Mouse (Mus musculus): Measurements from ENCODE around the gene Ppp1r36. TPM values are rescaled to one million over a fixed set of nuclear protein-coding genes. Genes with fewer than 3 reads are reported as not detected.
A peak's percentile ranks its signal among the peaks of the same experiment; 100 is the strongest.

Gene Ppp1r36
- polyA plus RNA-seq, 1 experiment from 2014 or later = 1.8 TPM

DNA sequence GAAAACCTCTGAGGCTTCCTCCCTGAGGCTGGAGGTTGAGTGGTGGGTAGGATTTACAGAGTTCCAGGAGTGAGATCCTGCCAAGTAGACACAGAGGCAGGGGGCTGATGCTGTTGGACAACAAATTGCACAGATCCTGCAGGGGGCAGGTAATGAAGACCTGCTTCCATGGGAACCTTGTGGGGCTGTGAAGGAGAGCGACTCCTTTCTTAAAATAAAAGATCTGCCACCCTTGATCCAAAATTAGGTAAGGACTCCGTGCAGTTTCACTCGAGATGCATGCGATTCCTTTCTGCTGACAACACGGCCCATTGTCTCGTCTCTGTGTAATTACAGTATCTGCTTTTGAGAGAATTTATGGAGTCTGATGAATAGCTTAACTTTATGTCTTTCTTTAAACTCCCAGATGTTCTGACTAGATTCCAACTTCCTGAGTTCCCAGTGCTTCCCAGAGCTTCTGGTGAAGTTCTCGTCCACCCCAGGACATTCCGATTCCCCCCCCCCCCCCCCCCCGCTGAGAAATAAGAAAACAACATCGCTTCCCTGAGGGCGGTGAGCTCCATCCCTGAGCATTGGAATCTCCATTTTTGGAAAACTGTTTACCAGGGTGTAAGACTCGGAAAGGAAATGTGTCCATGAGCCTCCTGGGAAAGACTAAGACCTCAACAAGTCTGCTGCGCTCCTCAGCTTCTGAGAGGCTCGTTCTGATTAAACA is 61.1 kb downstream of the Ppp1r36 start:
- no peaks in the 10 kb centered on the region for H3K36me3 ChIP-seq
- no peak overlapping the region for H3K9ac ChIP-seq
- peak overlapping the region; percentile 43 for H3K4me2 ChIP-seq
- H3K27ac ChIP-seq = peak overlapping the region; percentile 63
- no peaks in the 10 kb centered on the region for H3K9me3 ChIP-seq (replicated peaks)
- H3K4me1 ChIP-seq (replicated peaks) = peaks cover 20% of the 10 kb centered on the region
- no peaks in the 10 kb centered on the region for H3K27me3 ChIP-seq
- no peak for ATAC-seq (replicated peaks; ENCODE audit: insufficient number of reproducible peaks, insufficient read depth, low FRiP score, low read depth)
- WGBS = 17% methylated on average over 14 of the region's 14 CpGs
- 0 out of 2 replicates have a peak overlapping the region, but pooled peaks have one; percentile 10 for H3K4me3 ChIP-seq

DNA sequence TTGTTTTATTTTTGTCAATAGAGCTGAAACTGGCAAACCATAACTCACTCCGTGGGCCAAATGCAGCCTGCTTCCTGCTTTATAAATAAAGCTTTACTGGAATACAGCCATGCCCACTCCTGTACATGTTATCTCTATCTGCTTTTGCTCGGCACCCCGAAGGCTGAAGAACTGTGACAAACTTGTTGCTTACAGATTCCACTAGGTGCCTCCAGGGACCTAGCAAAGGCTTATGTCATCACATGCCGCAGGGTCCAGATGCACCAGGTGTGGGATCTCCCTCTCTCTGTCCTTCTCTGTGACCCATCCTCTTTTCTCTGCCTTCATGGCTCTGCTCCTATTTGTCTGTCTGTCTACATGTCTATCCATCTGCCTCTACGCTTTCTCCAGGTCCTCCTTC is 61.8 kb downstream of the Ppp1r36 start:
- H3K27me3 ChIP-seq = no peaks in the 10 kb centered on the region
- peak overlapping the region; percentile 63 for H3K27ac ChIP-seq
- 29% methylated on average over 5 of the region's 5 CpGs for WGBS
- H3K4me3 ChIP-seq = 0 out of 2 replicates have a peak overlapping the region, but pooled peaks have one; percentile 10
- H3K36me3 ChIP-seq = no peaks in the 10 kb centered on the region
- H3K4me2 ChIP-seq = peak overlapping the region; percentile 43
- H3K4me1 ChIP-seq (replicated peaks) = peaks cover 20% of the 10 kb centered on the region
- H3K9me3 ChIP-seq (replicated peaks) = no peaks in the 10 kb centered on the region
- ATAC-seq (replicated peaks; ENCODE audit: insufficient number of reproducible peaks, insufficient read depth, low FRiP score, low read depth) = peak; percentile 48
- no peak overlapping the region for H3K9ac ChIP-seq

- no peak overlapping the region for H3K9ac ChIP-seq
- H3K4me2 ChIP-seq = no peak overlapping the region
- no peaks in the 10 kb centered on the region for H3K36me3 ChIP-seq
- no peak overlapping the region for H3K4me3 ChIP-seq
- WGBS = 58% methylated on average over 4 of the region's 4 CpGs
- H3K9me3 ChIP-seq (replicated peaks) = no peaks in the 10 kb centered on the region
- no peaks in the 10 kb centered on the region for H3K27me3 ChIP-seq
- H3K4me1 ChIP-seq (replicated peaks) = peaks cover 20% of the 10 kb centered on the region
- peak overlapping the region; percentile 63 for H3K27ac ChIP-seq
- ATAC-seq (replicated peaks; ENCODE audit: insufficient number of reproducible peaks, insufficient read depth, low FRiP score, low read depth) = no peak; the same call in 1 of the 2 replicates
Observed at GRCm38 (mm10) chr12:76479836-76480495, 62.6 kb downstream of the Ppp1r36 start.

- 80% methylated on average over 2 of the region's 2 CpGs for WGBS
- no peak overlapping the region for H3K27ac ChIP-seq
Observed at GRCm38 (mm10) chr12:76482446-76482845, 65.1 kb downstream of the Ppp1r36 start.

GRCm38 (mm10) chr12:76482948-76483347 is 65.6 kb downstream of the Ppp1r36 start:
- ATAC-seq (replicated peaks; ENCODE audit: insufficient number of reproducible peaks, insufficient read depth, low FRiP score, low read depth) = no peak
- no peak overlapping the region for H3K4me3 ChIP-seq
- H3K9ac ChIP-seq = no peak overlapping the region
- no peaks in the 10 kb centered on the region for H3K27me3 ChIP-seq
- H3K4me1 ChIP-seq (replicated peaks) = peaks cover 29% of the 10 kb centered on the region
- 88% methylated on average over 2 of the region's 2 CpGs for WGBS
- no peaks in the 10 kb centered on the region for H3K36me3 ChIP-seq
- H3K9me3 ChIP-seq (replicated peaks) = no peaks in the 10 kb centered on the region
- no peak overlapping the region for H3K4me2 ChIP-seq
- H3K27ac ChIP-seq = no peak overlapping the region

More at GRCm38 (mm10) chr12:76482446-76482845, 65.1 kb downstream of the Ppp1r36 start:
- no peaks in the 10 kb centered on the region for H3K9me3 ChIP-seq (replicated peaks)
- H3K4me2 ChIP-seq = no peak overlapping the region
- no peak overlapping the region for H3K9ac ChIP-seq
- ATAC-seq (replicated peaks; ENCODE audit: insufficient number of reproducible peaks, insufficient read depth, low FRiP score, low read depth) = no peak
- H3K36me3 ChIP-seq = no peaks in the 10 kb centered on the region
- peaks cover 29% of the 10 kb centered on the region for H3K4me1 ChIP-seq (replicated peaks)
- no peak overlapping the region for H3K4me3 ChIP-seq
- no peaks in the 10 kb centered on the region for H3K27me3 ChIP-seq

GRCm38 (mm10) chr12:76484881-76485280 is 67.5 kb downstream of the Ppp1r36 start:
- WGBS = 39% methylated on average over 4 of the region's 4 CpGs
- ATAC-seq (replicated peaks; ENCODE audit: insufficient number of reproducible peaks, insufficient read depth, low FRiP score, low read depth) = no peak
- H3K36me3 ChIP-seq = no peaks in the 10 kb centered on the region
- peaks cover 14% of the 10 kb centered on the region for H3K4me1 ChIP-seq (replicated peaks)
- no peaks in the 10 kb centered on the region for H3K27me3 ChIP-seq
- no peaks in the 10 kb centered on the region for H3K9me3 ChIP-seq (replicated peaks)
- H3K9ac ChIP-seq = no peak overlapping the region
- no peak overlapping the region for H3K4me3 ChIP-seq
- no peak overlapping the region for H3K4me2 ChIP-seq
- no peak overlapping the region for H3K27ac ChIP-seq

DNA sequence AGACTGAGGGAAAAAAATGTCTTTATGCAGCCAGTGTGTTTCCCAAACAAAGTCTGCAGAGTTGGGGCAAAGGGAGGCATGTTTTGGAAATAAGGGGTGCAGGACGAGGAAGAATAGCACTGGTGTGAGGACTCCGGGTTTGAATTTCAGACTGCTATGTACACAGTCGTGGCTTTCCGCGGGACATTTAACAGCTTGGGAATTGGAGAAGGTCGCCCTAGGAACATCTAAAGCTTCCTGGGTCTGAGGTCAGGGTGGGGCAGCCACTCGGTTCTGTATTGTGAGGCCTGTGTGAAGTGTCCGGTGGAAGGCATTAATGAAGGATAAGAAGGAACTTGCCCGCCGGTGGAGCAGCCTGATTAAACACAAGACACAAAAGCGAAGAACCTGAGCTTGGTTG is 68.0 kb downstream of the Ppp1r36 start:
- ATAC-seq (replicated peaks; ENCODE audit: insufficient number of reproducible peaks, insufficient read depth, low FRiP score, low read depth) = no peak
- H3K4me1 ChIP-seq (replicated peaks) = peaks cover 9% of the 10 kb centered on the region
- H3K27ac ChIP-seq = no peak overlapping the region

GRCm38 (mm10) chr12:76486943-76487342 is 69.6 kb downstream of the Ppp1r36 start:
- 32% methylated on average over 9 of the region's 9 CpGs for WGBS

More for the DNA sequence above, 68.0 kb downstream of the Ppp1r36 start:
- 66% methylated on average over 11 of the region's 11 CpGs for WGBS
- no peak overlapping the region for H3K9ac ChIP-seq
- no peaks in the 10 kb centered on the region for H3K9me3 ChIP-seq (replicated peaks)
- H3K36me3 ChIP-seq = no peaks in the 10 kb centered on the region
- no peak overlapping the region for H3K4me2 ChIP-seq
- H3K27me3 ChIP-seq = no peaks in the 10 kb centered on the region
- no peak overlapping the region for H3K4me3 ChIP-seq

More at GRCm38 (mm10) chr12:76486943-76487342, 69.6 kb downstream of the Ppp1r36 start:
- no peaks in the 10 kb centered on the region for H3K9me3 ChIP-seq (replicated peaks)
- H3K4me2 ChIP-seq = no peak overlapping the region
- H3K4me3 ChIP-seq = no peak overlapping the region
- ATAC-seq (replicated peaks; ENCODE audit: insufficient number of reproducible peaks, insufficient read depth, low FRiP score, low read depth) = no peak; the same call in 1 of the 2 replicates
- H3K9ac ChIP-seq = no peak overlapping the region
- peaks cover 8% of the 10 kb centered on the region for H3K4me1 ChIP-seq (replicated peaks)
- no peaks in the 10 kb centered on the region for H3K27me3 ChIP-seq
- H3K27ac ChIP-seq = no peak overlapping the region
- H3K36me3 ChIP-seq = no peaks in the 10 kb centered on the region

Other genes starting within 250 kb of the Ppp1r36 start
- gene Esr2, start 240.3 kb upstream of the Ppp1r36 start, polyA plus RNA-seq (2015; fragmentation: Nextera tagmentation; extraction: Ambion mirVana) = 0.24 and 0.28 TPM in 2 replicates
- gene Tex21, start 170.8 kb upstream of the Ppp1r36 start, polyA plus RNA-seq (2015; fragmentation: Nextera tagmentation; extraction: Ambion mirVana) = not detected in 2 replicates
- gene Mthfd1, start 162.2 kb upstream of the Ppp1r36 start, polyA plus RNA-seq (2015; fragmentation: Nextera tagmentation; extraction: Ambion mirVana) = 35.1 and 44.4 TPM in 2 replicates
- gene Akap5, start 92.6 kb upstream of the Ppp1r36 start, polyA plus RNA-seq (2015; fragmentation: Nextera tagmentation; extraction: Ambion mirVana) = 2.9 and 4.0 TPM in 2 replicates
- 10.1 and 12.9 TPM in 2 replicates for gene Zbtb25, start 47.9 kb upstream of the Ppp1r36 start, polyA plus RNA-seq (2015; fragmentation: Nextera tagmentation; extraction: Ambion mirVana)
- gene Zbtb1, start 47.3 kb upstream of the Ppp1r36 start, polyA plus RNA-seq (2015; fragmentation: Nextera tagmentation; extraction: Ambion mirVana) = 5.7 and 6.6 TPM in 2 replicates
- gene Hspa2, start 13.4 kb upstream of the Ppp1r36 start, polyA plus RNA-seq (2015; fragmentation: Nextera tagmentation; extraction: Ambion mirVana) = 15.5 and 15.8 TPM in 2 replicates
- 7.1 and 11.1 TPM in 2 replicates for gene Plekhg3, start 113.4 kb downstream of the Ppp1r36 start, polyA plus RNA-seq (2015; fragmentation: Nextera tagmentation; extraction: Ambion mirVana)